Mouse (Mus musculus): ENCODE results near the gene Atp5l. TPM values are rescaled to one million over a fixed set of nuclear protein-coding genes. Genes with fewer than 3 reads are reported as not detected.
"Not testable (repeated sequence)": the region's sequence is repeated elsewhere in the genome, so short reads cannot be mapped to it uniquely, and the experiment has no call there.

Atp5l gene
- polyA plus RNA-seq (2021) = 440 TPM

- H3K27me3 ChIP-seq = no peaks in the 10 kb centered on the region
- in situ Hi-C loops (cut with MboI; ENCODE audit: low pct_unique_long_range_greater_than_20kb) = no loop called here
- ATAC-seq = peak; percentile 48
Measured at GRCm38 (mm10) chr9:44920374-44921122, at the start of gene Atp5l. TSS of gene Atp5l (minus strand) at chr9:44920742.

GRCm38 (mm10) chr9:44969450-44969849 is 48.9 kb upstream of the Atp5l start:
- ATAC-seq (no peak), DNase-seq (ENCODE audit: low read depth, low spot score) (no peak)
- H3K27me3 ChIP-seq = peaks cover 35% of the 10 kb centered on the region
- in situ Hi-C loops (cut with MboI; ENCODE audit: low pct_unique_long_range_greater_than_20kb) = no loop called here
- TF ChIP-seq CTCF (IDR thresholded peaks at IDR 0.05) = peak; percentile 33
- CTCF ChIA-PET = no interaction called here
- POLR2A ChIA-PET = no interaction called here

More at GRCm38 (mm10) chr9:44920374-44921122, at the start of gene Atp5l:
- POLR2A ChIA-PET = interaction anchor here (0.6 to 1.4 kb wide), 3 partner anchors 13 to 35 kb away, joined by 3 to 4 read pairs (median 3); no protein-coding TSS in a partner anchor
- CTCF ChIA-PET = interaction anchor here (0.7 to 1.6 kb wide), 8 partner anchors 9 to 84 kb away, joined by 3 to 4 read pairs (median 3); no protein-coding TSS in a partner anchor
- peak; percentile 96 for DNase-seq (ENCODE audit: low read depth, low spot score)
- no peak for TF ChIP-seq CTCF (IDR thresholded peaks at IDR 0.05)

GRCm38 (mm10) chr9:44967763-44968162 is 47.2 kb upstream of the Atp5l start:
- peaks cover 20% of the 10 kb centered on the region for H3K27me3 ChIP-seq
- ATAC-seq; CTCF ChIA-PET; DNase-seq (ENCODE audit: low read depth, low spot score); POLR2A ChIA-PET; in situ Hi-C loops (cut with MboI; ENCODE audit: low pct_unique_long_range_greater_than_20kb): not testable (repeated sequence)

GRCm38 (mm10) chr9:44966815-44967242 is 46.3 kb upstream of the Atp5l start:
- ChIA-PET CTCF (interaction anchor here (1.1 to 2.1 kb wide), 6 partner anchors 9 to 126 kb away, joined by 3 to 10 read pairs (median 4); partner anchors contain the start of gene Cd3g), POLR2A (no interaction called here)
- ATAC-seq = peak; percentile 79
- peak; percentile 93 for TF ChIP-seq CTCF (IDR thresholded peaks at IDR 0.05)
- peak; percentile 43 for DNase-seq (ENCODE audit: low read depth, low spot score)
- peaks cover 17% of the 10 kb centered on the region for H3K27me3 ChIP-seq
- in situ Hi-C loops (cut with MboI; ENCODE audit: low pct_unique_long_range_greater_than_20kb) = no loop called here

- DNase-seq (ENCODE audit: low read depth, low spot score) = no peak
- peaks cover 10% of the 10 kb centered on the region for H3K27me3 ChIP-seq
- no peak for ATAC-seq
- POLR2A ChIA-PET = no interaction called here
- no peak for TF ChIP-seq CTCF (IDR thresholded peaks at IDR 0.05)
- CTCF ChIA-PET = interaction anchor here (1.1 to 2.1 kb wide), 6 partner anchors 10 to 125 kb away, joined by 3 to 10 read pairs (median 4); partner anchors contain the start of gene Cd3g
- in situ Hi-C loops (cut with MboI; ENCODE audit: low pct_unique_long_range_greater_than_20kb) = no loop called here
Measured at GRCm38 (mm10) chr9:44965833-44966466, 45.4 kb upstream of the Atp5l start.

GRCm38 (mm10) chr9:44965126-44965832 is 44.7 kb upstream of the Atp5l start, which contains the start of gene Ube4a:
TSS of gene Ube4a (minus strand) at chr9:44965600.
- ATAC-seq (peak; percentile 78), DNase-seq (ENCODE audit: low read depth, low spot score) (peak; percentile 88)
- CTCF ChIA-PET = interaction anchor here (2.1 kb wide), 1 partner anchor 12 kb away, joined by 10 read pairs; no protein-coding TSS in a partner anchor
- POLR2A ChIA-PET = no interaction called here
- H3K27me3 ChIP-seq = peaks cover 5% of the 10 kb centered on the region
- in situ Hi-C loops (cut with MboI; ENCODE audit: low pct_unique_long_range_greater_than_20kb) = no loop called here
- TF ChIP-seq CTCF (IDR thresholded peaks at IDR 0.05) = no peak

GRCm38 (mm10) chr9:44954432-44954831 is 33.9 kb upstream of the Atp5l start:
- H3K27me3 ChIP-seq = no peaks in the 10 kb centered on the region
- ATAC-seq = no peak
- TF ChIP-seq CTCF (IDR thresholded peaks at IDR 0.05) = no peak
- in situ Hi-C loops (cut with MboI; ENCODE audit: low pct_unique_long_range_greater_than_20kb) = no loop called here
- DNase-seq (ENCODE audit: low read depth, low spot score) = no peak
- CTCF ChIA-PET = interaction anchor here (0.9 kb wide), 1 partner anchor 14 kb away, joined by 3 read pairs; no protein-coding TSS in a partner anchor
- POLR2A ChIA-PET = interaction anchor here (0.7 kb wide), 1 partner anchor 191 kb away, joined by 3 read pairs; no protein-coding TSS in a partner anchor

GRCm38 (mm10) chr9:44947836-44948235 is 27.3 kb upstream of the Atp5l start:
- no peaks in the 10 kb centered on the region for H3K27me3 ChIP-seq
- CTCF ChIA-PET = no interaction called here
- no peak for TF ChIP-seq CTCF (IDR thresholded peaks at IDR 0.05)
- ATAC-seq = no peak
- POLR2A ChIA-PET = interaction anchor here (0.8 kb wide), 1 partner anchor 9 kb away, joined by 4 read pairs; no protein-coding TSS in a partner anchor
- DNase-seq (ENCODE audit: low read depth, low spot score) = no peak
- in situ Hi-C loops (cut with MboI; ENCODE audit: low pct_unique_long_range_greater_than_20kb) = no loop called here

- DNase-seq (ENCODE audit: low read depth, low spot score) = no peak
- POLR2A ChIA-PET = no interaction called here
- H3K27me3 ChIP-seq = no peaks in the 10 kb centered on the region
- CTCF ChIA-PET = no interaction called here
- in situ Hi-C loops (cut with MboI; ENCODE audit: low pct_unique_long_range_greater_than_20kb) = no loop called here
- no peak for TF ChIP-seq CTCF (IDR thresholded peaks at IDR 0.05)
- ATAC-seq = no peak
Measured at GRCm38 (mm10) chr9:44946185-44946695, 25.7 kb upstream of the Atp5l start.

- POLR2A ChIA-PET = no interaction called here
- DNase-seq (ENCODE audit: low read depth, low spot score) (no peak), ATAC-seq (no peak)
- CTCF ChIA-PET = interaction anchor here (1.7 kb wide), 1 partner anchor 9 kb away, joined by 5 read pairs; no protein-coding TSS in a partner anchor
- TF ChIP-seq CTCF (IDR thresholded peaks at IDR 0.05) = no peak
- in situ Hi-C loops (cut with MboI; ENCODE audit: low pct_unique_long_range_greater_than_20kb) = no loop called here
- H3K27me3 ChIP-seq = no peaks in the 10 kb centered on the region
Measured at GRCm38 (mm10) chr9:44942421-44942820, 21.9 kb upstream of the Atp5l start.
